Mouse (Mus musculus) liver, embryonic 16.5 days (tissue): ENCODE data around the gene Tbc1d23. TPM values are rescaled to one million over a fixed set of nuclear protein-coding genes. Genes with fewer than 3 reads are reported as not detected.
"Not testable (repeated sequence)": the region's sequence is repeated elsewhere in the genome, so short reads cannot be mapped to it uniquely, and the experiment has no call there.

Source experiments
- ATAC-seq: fragments of 200-750 bp; cut with Nextera tagmentation; 2 replicates; pipeline ENCODE4 v1.8.0; 2017; ENCODE audit warnings: low read depth, mild to moderate bottlenecking, moderate number of reproducible peaks, moderate library complexity
- H3K27ac ChIP-seq: fragments of 300-500 bp; sonication (generic); 2 replicates; pipeline ENCODE4 v1.5.1; 2014; ENCODE audit warnings: mild to moderate bottlenecking, low read length
- H3K27me3 ChIP-seq: fragments of 300-500 bp; sonication (generic); 2 replicates; pipeline ENCODE4 v1.6.1; 2014; ENCODE audit warnings: low read depth, low read length, mixed read lengths; ENCODE audit not compliant: control insufficient read depth, insufficient read depth
- H3K36me3 ChIP-seq: fragments of 300-500 bp; sonication (generic); 2 replicates; pipeline ENCODE4 v1.6.1; 2014; ENCODE audit warnings: mild to moderate bottlenecking; ENCODE audit not compliant: control insufficient read depth, insufficient read depth
- H3K4me1 ChIP-seq: fragments of 300-500 bp; sonication (generic); 2 replicates; pipeline ENCODE4 v1.6.1; 2014; ENCODE audit warnings: low read depth, low read length, mixed read lengths; ENCODE audit not compliant: control insufficient read depth
- H3K4me2 ChIP-seq: fragments of 300-500 bp; sonication (generic); 2 replicates; pipeline ENCODE4 v1.6.1; 2014; ENCODE audit warnings: low read depth, low read length, mixed read lengths
- H3K4me3 ChIP-seq: fragments of 300-500 bp; sonication (generic); 2 replicates; pipeline ENCODE4 v1.5.1; 2014; ENCODE audit warnings: low read depth, mild to moderate bottlenecking, low read length
- H3K9ac ChIP-seq: fragments of 300-500 bp; sonication (generic); 2 replicates; pipeline ENCODE4 v1.6.1; 2014; ENCODE audit warnings: low read depth, low read length
- H3K9me3 ChIP-seq: fragments of 300-500 bp; sonication (generic); replicated peaks from 2 replicates; pipeline ENCODE4 v1.6.1; 2016; ENCODE audit warnings: low read length; ENCODE audit not compliant: control insufficient read depth
- WGBS: fragments of 180-500 bp; shearing (Covaris S2); extraction: QIAGEN DNeasy Blood & Tissue Kit; methylation state at CpG from one replicate; pipeline ENCODE4 v1.1.7; 2014; ENCODE audit not compliant: insufficient replicate concordance; 5-methylcytosine and 5-hydroxymethylcytosine counted together
- polyA plus RNA-seq: library from polyadenylated mRNA; unstranded; fragments of >200 nt; fragmentation: Nextera tagmentation; extraction: Ambion mirVana; gene quantifications from 2 replicates; pipeline ENCODE4 v1.2.1, GENCODE M21; 2015

Gene Tbc1d23
- polyA plus RNA-seq, 1 experiment from 2014 or later = 5.8 TPM

DNA sequence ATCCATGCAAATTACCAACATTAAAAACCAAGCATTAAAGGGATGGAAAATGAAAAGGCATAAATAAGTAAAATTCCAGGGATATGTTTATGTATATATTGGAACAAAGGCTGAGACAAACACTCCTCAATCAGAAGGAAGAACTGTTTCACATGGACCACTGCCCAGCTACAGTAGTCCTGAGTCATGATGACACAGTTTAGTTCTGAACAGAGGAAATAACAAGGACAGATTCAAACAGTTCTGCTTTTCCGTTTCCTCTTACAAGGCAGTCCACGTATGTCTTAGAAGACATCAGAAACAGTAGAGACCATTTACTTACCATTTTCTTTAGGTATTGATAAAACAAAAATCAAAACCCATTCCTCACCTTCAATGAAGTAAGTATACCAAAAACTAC is 41.8 kb downstream of the Tbc1d23 start:
- ATAC-seq = 0 out of 2 replicates have a peak, but pooled peaks have one; percentile 35
- Histone ChIP-seq H3K4me3 (no peak overlapping the region), H3K9me3 (no peaks in the 10 kb centered on the region), H3K4me2 (no peak overlapping the region), H3K27ac (no peak overlapping the region), H3K36me3 (peaks cover 4% of the 10 kb centered on the region), H3K9ac (no peak overlapping the region), H3K27me3 (no peaks in the 10 kb centered on the region), H3K4me1 (no peaks in the 10 kb centered on the region)
- 29% methylated on average over 2 of the region's 2 CpGs for WGBS

DNA sequence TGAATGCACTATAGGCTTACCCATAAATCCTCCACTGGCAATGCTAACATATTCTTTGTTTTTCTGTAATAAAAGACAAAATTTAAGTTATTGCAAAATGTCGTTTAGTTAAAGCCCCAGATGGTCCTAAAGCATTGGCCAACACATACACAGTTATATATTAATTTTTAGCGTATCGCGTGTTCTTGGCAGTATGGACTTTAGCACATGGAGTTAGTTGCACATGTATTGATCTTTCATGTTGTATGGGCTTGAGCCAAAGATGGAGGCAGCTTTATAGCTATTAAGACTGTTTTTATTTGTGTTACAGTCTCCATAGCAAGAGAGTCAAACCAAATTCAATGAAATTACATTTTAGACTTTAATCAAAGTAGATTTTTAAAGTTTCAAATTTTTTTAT is 44.7 kb downstream of the Tbc1d23 start:
- Histone ChIP-seq H3K27ac (no peak overlapping the region), H3K4me3 (no peak overlapping the region), H3K9ac (no peak overlapping the region), H3K4me1 (no peaks in the 10 kb centered on the region), H3K9me3 (no peaks in the 10 kb centered on the region), H3K27me3 (no peaks in the 10 kb centered on the region), H3K4me2 (no peak overlapping the region), H3K36me3 (peaks cover 8% of the 10 kb centered on the region)
- ATAC-seq = no peak
- WGBS = 80% methylated on average over 4 of the region's 4 CpGs

DNA sequence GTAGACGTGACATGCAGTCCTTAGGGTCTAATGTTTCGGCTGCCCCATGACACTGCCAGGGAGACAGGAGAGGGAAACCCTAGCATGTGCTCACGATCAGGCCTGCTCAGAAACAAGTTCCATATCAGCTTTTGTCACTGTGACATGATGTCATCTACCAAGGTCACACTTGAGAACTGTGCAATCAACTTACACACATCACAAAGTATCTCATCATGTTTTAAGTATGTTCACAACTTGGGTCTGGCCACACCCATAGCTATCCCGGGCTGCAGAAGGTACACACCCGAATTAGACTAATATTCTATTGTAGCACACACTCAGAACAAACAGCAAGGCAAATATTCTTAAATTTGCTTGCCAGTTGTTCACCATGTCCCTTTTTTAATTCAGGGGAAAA is 49.3 kb downstream of the Tbc1d23 start:
- WGBS = 61% methylated on average over 5 of the region's 5 CpGs
- no peaks in the 10 kb centered on the region for H3K4me1 ChIP-seq
- no peak overlapping the region for H3K27ac ChIP-seq
- H3K36me3 ChIP-seq = peaks cover 6% of the 10 kb centered on the region
- H3K9me3 ChIP-seq = no peaks in the 10 kb centered on the region
- no peak overlapping the region for H3K4me3 ChIP-seq
- no peak overlapping the region for H3K4me2 ChIP-seq
- H3K27me3 ChIP-seq = no peaks in the 10 kb centered on the region
- H3K9ac ChIP-seq = no peak overlapping the region
- no peak for ATAC-seq

DNA sequence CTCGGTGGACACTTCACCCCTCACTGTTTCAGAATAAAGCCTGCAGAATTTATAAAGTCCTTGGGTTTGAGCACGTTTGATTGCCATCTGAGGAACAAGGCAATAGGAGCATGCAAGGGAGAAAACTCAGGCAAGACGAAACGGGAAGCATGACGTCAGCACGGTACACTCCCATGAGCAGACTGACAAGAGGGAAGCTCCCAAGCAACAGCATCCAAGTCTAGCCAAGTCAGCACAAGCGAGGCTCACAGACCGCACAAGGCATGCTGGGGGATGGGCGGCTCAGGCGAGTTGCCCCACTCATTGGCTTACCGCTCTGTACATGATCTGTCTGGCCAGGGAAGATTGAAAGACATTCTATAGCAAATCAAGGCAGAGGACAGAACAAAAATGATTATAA is 50.1 kb downstream of the Tbc1d23 start:
- peak; percentile 54; the same call in 1 of the 2 replicates for ATAC-seq
- no peak overlapping the region for H3K4me2 ChIP-seq

DNA sequence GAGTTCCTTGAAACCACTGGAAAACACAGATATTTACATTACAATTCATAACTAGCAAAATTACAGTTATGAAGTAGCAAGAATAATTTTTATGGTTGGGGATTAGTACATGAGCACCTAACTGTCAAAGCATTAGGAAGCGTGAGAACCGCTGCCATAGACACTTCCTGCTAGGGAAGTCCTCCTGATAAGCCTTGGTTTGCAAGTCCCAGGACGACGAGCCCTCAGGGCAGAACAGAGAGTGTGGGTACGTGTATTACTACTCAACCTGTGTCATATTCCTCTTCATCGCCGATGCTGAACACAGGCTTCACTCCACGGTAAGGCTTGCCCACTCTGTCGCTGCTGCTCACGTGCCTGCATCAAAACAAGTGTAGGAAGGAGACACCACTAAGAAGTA is 53.6 kb downstream of the Tbc1d23 start:
- no peak overlapping the region for H3K4me3 ChIP-seq

More for the DNA sequence above, 50.1 kb downstream of the Tbc1d23 start:
- H3K4me1 ChIP-seq = no peaks in the 10 kb centered on the region
- WGBS = 69% methylated on average over 11 of the region's 11 CpGs
- H3K27me3 ChIP-seq = no peaks in the 10 kb centered on the region
- H3K4me3 ChIP-seq = no peak overlapping the region
- H3K27ac ChIP-seq = no peak overlapping the region
- H3K9me3 ChIP-seq = no peaks in the 10 kb centered on the region
- peaks cover 6% of the 10 kb centered on the region; the same call in 1 of the 2 replicates for H3K36me3 ChIP-seq
- H3K9ac ChIP-seq = no peak overlapping the region

DNA sequence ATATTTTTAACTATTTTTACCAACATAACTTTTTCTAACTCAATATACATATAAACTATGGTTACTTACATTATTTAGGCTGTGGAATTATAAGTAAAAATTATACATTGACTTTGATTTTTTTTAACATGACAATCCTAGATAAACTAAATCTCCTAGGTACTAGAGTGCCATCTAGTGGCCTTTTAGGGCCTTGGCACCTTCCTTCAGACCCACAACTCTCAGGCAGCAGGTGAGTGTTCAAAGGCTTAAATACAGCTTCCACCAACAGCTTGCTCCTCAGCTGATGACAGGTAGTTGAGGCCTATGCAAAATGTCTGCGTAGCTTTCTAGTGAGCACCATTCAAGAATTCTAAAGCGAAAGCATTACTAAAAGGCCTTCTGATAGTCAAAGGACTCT is 54.0 kb downstream of the Tbc1d23 start:
- no peak overlapping the region for H3K27ac ChIP-seq
- H3K36me3 ChIP-seq = peaks cover 6% of the 10 kb centered on the region; the same call in 1 of the 2 replicates
- no peaks in the 10 kb centered on the region for H3K4me1 ChIP-seq
- no peak overlapping the region for H3K4me2 ChIP-seq
- no peaks in the 10 kb centered on the region for H3K27me3 ChIP-seq
- ATAC-seq = no peak
- WGBS = 51% methylated on average over 2 of the region's 2 CpGs
- no peak overlapping the region for H3K4me3 ChIP-seq
- H3K9ac ChIP-seq = no peak overlapping the region
- H3K9me3 ChIP-seq = no peaks in the 10 kb centered on the region

More for the DNA sequence above, 53.6 kb downstream of the Tbc1d23 start:
- H3K9ac ChIP-seq = no peak overlapping the region
- H3K27me3 ChIP-seq = no peaks in the 10 kb centered on the region
- no peak overlapping the region for H3K4me2 ChIP-seq
- H3K9me3 ChIP-seq = no peaks in the 10 kb centered on the region
- 56% methylated on average over 10 of the region's 10 CpGs for WGBS
- peaks cover 6% of the 10 kb centered on the region; the same call in 1 of the 2 replicates for H3K36me3 ChIP-seq
- no peak for ATAC-seq
- H3K4me1 ChIP-seq = no peaks in the 10 kb centered on the region
- no peak overlapping the region for H3K27ac ChIP-seq

DNA sequence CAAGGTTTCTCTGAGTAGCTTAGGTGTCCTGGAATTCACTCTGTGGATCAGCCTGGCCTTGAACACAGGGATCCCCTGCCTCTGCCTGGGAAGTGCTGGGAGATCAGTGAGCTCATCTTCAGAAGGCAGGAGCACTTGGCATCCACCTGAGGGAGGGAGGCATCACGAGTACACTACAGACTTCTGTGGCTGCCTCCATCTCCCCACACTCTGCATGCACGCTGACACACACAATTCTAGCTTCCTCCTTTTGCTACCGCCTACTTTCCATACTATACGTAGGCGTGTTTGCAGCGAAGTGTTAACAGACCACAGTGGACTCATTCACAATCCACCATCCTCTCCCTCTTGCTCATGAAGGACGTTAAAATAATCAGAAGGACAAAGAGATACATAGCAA is 55.0 kb downstream of the Tbc1d23 start:
- no peaks in the 10 kb centered on the region for H3K4me1 ChIP-seq
- H3K9me3 ChIP-seq = no peaks in the 10 kb centered on the region

DNA sequence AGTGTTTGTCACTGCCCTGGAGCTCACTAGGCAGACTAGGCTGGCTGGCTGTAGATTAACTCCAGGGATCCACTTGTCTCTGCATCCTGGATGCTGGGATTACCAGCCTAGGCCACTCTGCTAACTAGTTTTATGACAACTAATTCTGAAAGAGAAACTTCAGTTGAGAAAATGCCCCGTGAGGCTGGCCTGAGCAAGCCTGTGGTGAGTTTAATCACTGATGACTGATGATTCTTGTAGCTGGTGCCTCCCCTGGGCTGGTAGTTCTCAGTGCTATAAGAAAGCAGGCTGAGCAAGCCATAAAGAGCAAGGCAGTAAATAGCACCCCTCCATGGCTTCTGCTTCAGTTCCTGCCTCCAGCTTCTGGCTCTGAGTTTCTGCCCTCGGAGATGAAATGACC is 55.6 kb downstream of the Tbc1d23 start:
- Histone ChIP-seq H3K4me3 (no peak overlapping the region), H3K27ac (no peak overlapping the region), H3K9ac (no peak overlapping the region), H3K27me3 (no peaks in the 10 kb centered on the region), H3K36me3 (no peaks in the 10 kb centered on the region), H3K4me1 (no peaks in the 10 kb centered on the region), H3K4me2 (no peak overlapping the region), H3K9me3 (no peaks in the 10 kb centered on the region)
- 64% methylated on average over 2 of the region's 2 CpGs for WGBS
- ATAC-seq = peak; percentile 45; the same call in 1 of the 2 replicates

More for the DNA sequence above, 55.0 kb downstream of the Tbc1d23 start:
- 72% methylated on average over 7 of the region's 7 CpGs for WGBS
- Histone ChIP-seq H3K27me3 (no peaks in the 10 kb centered on the region), H3K4me3 (no peak overlapping the region), H3K9ac (no peak overlapping the region), H3K27ac (no peak overlapping the region), H3K36me3 (peaks cover 1% of the 10 kb centered on the region; the same call in 1 of the 2 replicates), H3K4me2 (no peak overlapping the region)
- no peak for ATAC-seq

DNA sequence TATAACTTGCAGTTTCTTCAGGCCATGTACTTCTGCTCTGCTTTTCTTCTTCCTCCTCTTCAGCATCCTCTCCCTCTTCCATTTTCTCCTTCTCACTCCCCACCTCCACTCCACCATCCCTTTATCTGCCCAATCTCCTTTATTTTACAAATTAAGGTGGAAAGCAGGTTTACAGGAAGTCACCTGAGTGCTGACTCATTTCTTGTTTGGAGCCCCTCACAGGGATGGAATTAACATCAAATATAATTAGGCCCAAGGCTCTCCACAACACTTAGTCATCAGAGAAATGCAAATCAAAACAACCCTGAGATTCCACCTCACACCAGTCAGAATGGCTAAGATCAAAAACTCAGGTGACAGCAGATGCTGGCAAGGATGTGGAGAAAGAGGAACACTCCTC is 56.8 kb downstream of the Tbc1d23 start:
- not testable (repeated sequence) for H3K27me3 ChIP-seq, H3K4me3 ChIP-seq, H3K9ac ChIP-seq, H3K4me2 ChIP-seq, H3K36me3 ChIP-seq, H3K9me3 ChIP-seq, H3K27ac ChIP-seq, ATAC-seq, H3K4me1 ChIP-seq
